Mouse (Mus musculus): Measurements from ENCODE around the gene Ccdc183. TPM values are rescaled to one million over a fixed set of nuclear protein-coding genes. Genes with fewer than 3 reads are reported as not detected.

Gene Ccdc183
- polyA plus RNA-seq, 1 experiment from 2014 or later: 0.32 TPM

GRCm38 (mm10) chr2:25620386-25620785, 2.9 kb upstream of the Ccdc183 start:
- ATAC-seq (replicated peaks; ENCODE audit: low FRiP score, low read depth) (no peak), DNase-seq (ENCODE audit: low spot score) (no peak)
- H3K4me1 ChIP-seq (replicated peaks; ENCODE audit: insufficient read depth, low read length): peaks cover 13% of the 10 kb centered on the region
- H3K9ac ChIP-seq (ENCODE audit: low read depth, low read length): no peak overlapping the region
- 0 out of 2 replicates have a peak, but pooled peaks cover 3% of the 10 kb centered on the region for H3K27me3 ChIP-seq (ENCODE audit: insufficient read depth, low read length)
- no peak overlapping the region for H3K27ac ChIP-seq
- WGBS: 67% methylated on average over 6 of the region's 6 CpGs
- H3K9me3 ChIP-seq (replicated peaks; ENCODE audit: low read length): no peaks in the 10 kb centered on the region
- no peak for TF ChIP-seq CTCF (IDR thresholded peaks at IDR 0.05; ENCODE audit: low read depth)
- no peaks in the 10 kb centered on the region for H3K36me3 ChIP-seq (ENCODE audit: insufficient read depth, low read length)
- H3K4me3 ChIP-seq (replicated peaks; ENCODE audit: low read depth, low read length): no peak overlapping the region
- H3K4me2 ChIP-seq (ENCODE audit: low read length): no peak overlapping the region

DNA sequence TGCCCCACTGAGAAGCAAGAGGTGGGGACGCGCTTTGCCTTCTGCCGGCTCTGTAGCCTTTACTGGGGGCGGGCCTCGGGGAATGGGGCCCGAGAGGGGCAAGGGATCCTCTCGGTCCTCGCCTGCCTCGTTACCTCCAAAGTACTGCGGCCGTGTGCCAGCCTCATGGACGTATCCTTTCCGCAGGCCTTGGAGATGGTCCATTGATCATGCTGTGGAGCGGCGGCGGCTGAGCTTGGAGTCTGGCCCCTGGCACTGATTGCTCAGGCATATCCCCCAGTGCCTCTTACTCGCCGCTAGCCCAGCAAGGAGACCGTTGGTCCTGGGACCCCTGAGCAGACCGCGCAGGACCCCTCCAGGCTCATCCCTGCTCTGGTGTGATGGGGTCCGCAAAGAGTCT, 1.1 kb downstream of the Ccdc183 start:
- no peak for TF ChIP-seq CTCF (IDR thresholded peaks at IDR 0.05; ENCODE audit: low read depth)
- no peak overlapping the region for H3K27ac ChIP-seq
- H3K9me3 ChIP-seq (replicated peaks; ENCODE audit: low read length): no peaks in the 10 kb centered on the region
- 0 out of 2 replicates have a peak, but pooled peaks cover 3% of the 10 kb centered on the region for H3K27me3 ChIP-seq (ENCODE audit: insufficient read depth, low read length)
- 9% methylated on average over 22 of the region's 22 CpGs for WGBS
- H3K4me2 ChIP-seq (ENCODE audit: low read length): peak overlapping the region; percentile 45
- DNase-seq (ENCODE audit: low spot score) (no peak), ATAC-seq (replicated peaks; ENCODE audit: low FRiP score, low read depth) (no peak)
- H3K4me3 ChIP-seq (replicated peaks; ENCODE audit: low read depth, low read length): 0 out of 2 replicates have a peak overlapping the region, but pooled peaks have one; percentile 7
- no peak overlapping the region for H3K9ac ChIP-seq (ENCODE audit: low read depth, low read length)
- no peaks in the 10 kb centered on the region for H3K36me3 ChIP-seq (ENCODE audit: insufficient read depth, low read length)
- H3K4me1 ChIP-seq (replicated peaks; ENCODE audit: insufficient read depth, low read length): peaks cover 13% of the 10 kb centered on the region

DNA sequence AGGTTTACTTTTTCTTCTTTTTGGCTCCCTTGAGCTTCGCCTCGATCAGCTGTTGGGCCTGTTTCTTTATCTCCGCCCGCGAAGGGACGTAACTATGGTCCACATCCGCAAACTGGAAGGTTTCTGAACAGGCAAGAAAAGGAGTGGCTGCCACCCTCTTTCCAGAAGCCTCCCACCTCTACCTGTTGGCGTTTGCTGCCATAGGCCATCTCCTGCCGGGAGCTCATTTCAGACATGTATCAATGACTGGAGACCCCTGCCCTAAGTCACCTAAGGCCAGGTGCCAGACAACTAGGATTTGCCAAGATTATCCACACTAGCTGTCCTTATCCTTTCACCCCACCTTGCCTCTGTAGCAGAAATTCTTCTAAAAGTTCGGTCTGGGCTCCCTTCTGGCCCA, 8.8 kb downstream of the Ccdc183 start:
- Histone ChIP-seq H3K27ac (no peak overlapping the region), H3K4me1 (replicated peaks; ENCODE audit: insufficient read depth, low read length) (peaks cover 9% of the 10 kb centered on the region), H3K36me3 (ENCODE audit: insufficient read depth, low read length) (no peaks in the 10 kb centered on the region), H3K27me3 (ENCODE audit: insufficient read depth, low read length) (no peaks in the 10 kb centered on the region), H3K9ac (ENCODE audit: low read depth, low read length) (peak overlapping the region; percentile 98; the same call in 1 of the 2 replicates), H3K4me3 (replicated peaks; ENCODE audit: low read depth, low read length) (peak overlapping the region; percentile 94), H3K4me2 (ENCODE audit: low read length) (peak overlapping the region; percentile 70), H3K9me3 (replicated peaks; ENCODE audit: low read length) (no peaks in the 10 kb centered on the region)
- no peak for DNase-seq (ENCODE audit: low spot score)
- ATAC-seq (replicated peaks; ENCODE audit: low FRiP score, low read depth): 0 out of 2 replicates have a peak, but pooled peaks have one; percentile 7
- 62% methylated on average over 10 of the region's 10 CpGs for WGBS
- no peak for TF ChIP-seq CTCF (IDR thresholded peaks at IDR 0.05; ENCODE audit: low read depth)

DNA sequence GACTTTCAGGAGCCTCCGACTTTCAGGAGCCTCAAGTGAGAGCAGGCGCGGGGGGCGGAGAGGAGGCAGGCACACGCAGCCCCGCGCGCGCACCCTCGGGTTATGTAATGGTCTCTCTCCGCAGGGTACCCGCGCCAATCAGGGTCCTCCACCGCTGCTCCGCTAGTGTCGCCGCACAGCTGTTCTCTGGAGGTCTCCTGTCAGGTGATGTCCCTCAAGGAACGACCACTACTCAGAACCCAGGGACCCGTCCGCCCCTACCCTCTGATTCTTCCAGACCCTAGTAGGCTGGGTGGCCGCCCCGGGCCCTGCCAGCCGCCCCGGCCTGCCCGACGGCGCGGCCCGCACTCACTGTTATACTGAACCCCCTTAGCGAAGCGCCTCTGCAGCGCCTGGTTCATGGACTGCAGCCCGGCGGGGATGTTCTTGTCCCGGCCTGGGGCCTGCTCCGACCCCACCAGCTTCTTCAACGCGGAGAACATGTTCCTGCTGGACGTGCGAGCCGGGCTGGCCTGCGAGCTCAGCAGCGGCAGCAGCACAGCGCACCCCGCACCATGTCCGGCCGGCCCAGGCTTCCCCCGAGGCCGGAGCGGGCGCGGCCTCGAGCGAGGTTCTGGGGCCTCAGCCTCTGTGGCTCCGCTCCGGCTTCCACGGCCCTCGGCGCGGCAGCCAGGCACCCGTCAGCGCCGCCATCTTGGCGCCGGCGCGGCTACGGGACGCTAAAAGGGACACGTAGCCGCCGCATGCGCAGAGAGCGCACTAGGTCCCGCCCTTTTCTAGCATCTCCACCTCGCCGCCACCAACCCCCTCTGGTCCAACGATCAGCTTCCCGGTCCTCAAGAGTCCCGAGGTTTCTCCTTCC, 9.5 kb downstream of the Ccdc183 start, which contains the start of gene Rabl6:
Rabl6 (minus strand) TSS at position 761 of the 862 bp plus-strand sequence.
- no peaks in the 10 kb centered on the region for H3K27me3 ChIP-seq (ENCODE audit: insufficient read depth, low read length)
- H3K27ac ChIP-seq: peak within 1 kb of the TSS; percentile 95
- no peaks in the 10 kb centered on the region for H3K36me3 ChIP-seq (ENCODE audit: insufficient read depth, low read length)
- under 1% methylated on average over 80 of the region's 80 CpGs for WGBS
- peak within 1 kb of the TSS; percentile 70 for H3K4me2 ChIP-seq (ENCODE audit: low read length)
- H3K4me1 ChIP-seq (replicated peaks; ENCODE audit: insufficient read depth, low read length): peaks cover 9% of the 10 kb centered on the region
- DNase-seq (ENCODE audit: low spot score): peak; percentile 94
- peak within 1 kb of the TSS; percentile 94 for H3K4me3 ChIP-seq (replicated peaks; ENCODE audit: low read depth, low read length)
- peak within 1 kb of the TSS; percentile 98 for H3K9ac ChIP-seq (ENCODE audit: low read depth, low read length)
- no peak for TF ChIP-seq CTCF (IDR thresholded peaks at IDR 0.05; ENCODE audit: low read depth)
- H3K9me3 ChIP-seq (replicated peaks; ENCODE audit: low read length): no peaks in the 10 kb centered on the region
- ATAC-seq (replicated peaks; ENCODE audit: low FRiP score, low read depth): peak; percentile 87

- 90% methylated on average over 5 of the region's 5 CpGs for WGBS
- Histone ChIP-seq H3K27ac (no peak overlapping the region), H3K27me3 (ENCODE audit: insufficient read depth, low read length) (no peaks in the 10 kb centered on the region), H3K36me3 (ENCODE audit: insufficient read depth, low read length) (peaks cover 42% of the 10 kb centered on the region), H3K4me2 (ENCODE audit: low read length) (no peak overlapping the region), H3K4me1 (replicated peaks; ENCODE audit: insufficient read depth, low read length) (peaks cover 3% of the 10 kb centered on the region; the same call in 1 of the 2 replicates), H3K9ac (ENCODE audit: low read depth, low read length) (no peak overlapping the region), H3K4me3 (replicated peaks; ENCODE audit: low read depth, low read length) (no peak overlapping the region), H3K9me3 (replicated peaks; ENCODE audit: low read length) (no peaks in the 10 kb centered on the region)
- no peak for TF ChIP-seq CTCF (IDR thresholded peaks at IDR 0.05; ENCODE audit: low read depth)
- no peak for ATAC-seq (replicated peaks; ENCODE audit: low FRiP score, low read depth)
- DNase-seq (ENCODE audit: low spot score): no peak
Observed at GRCm38 (mm10) chr2:25602526-25602925, 15.0 kb downstream of the Ccdc183 start.

DNA sequence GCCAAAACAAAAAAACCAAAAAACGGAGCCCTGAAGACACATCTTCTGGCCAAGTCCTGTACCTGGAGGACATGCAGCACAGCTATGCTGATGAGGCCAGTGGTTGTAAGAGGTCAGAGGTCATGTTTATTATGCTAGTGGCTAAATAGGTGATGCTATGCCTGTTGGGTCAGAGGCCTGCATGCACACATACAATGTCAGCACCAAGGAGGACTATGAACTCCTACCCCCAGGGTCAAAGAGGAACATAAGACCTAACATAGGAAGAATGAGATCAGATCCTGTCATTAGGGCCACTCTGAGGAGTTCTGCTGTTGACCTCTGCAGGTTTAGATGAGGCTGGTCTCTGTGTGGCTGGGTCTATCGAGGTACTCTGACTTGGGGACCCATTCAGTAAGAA, 17.4 kb downstream of the Ccdc183 start:
- WGBS: 78% methylated on average over 2 of the region's 2 CpGs
- Histone ChIP-seq H3K27me3 (ENCODE audit: insufficient read depth, low read length) (no peaks in the 10 kb centered on the region), H3K9me3 (replicated peaks; ENCODE audit: low read length) (no peaks in the 10 kb centered on the region), H3K36me3 (ENCODE audit: insufficient read depth, low read length) (peaks cover 66% of the 10 kb centered on the region), H3K4me3 (replicated peaks; ENCODE audit: low read depth, low read length) (no peak overlapping the region), H3K9ac (ENCODE audit: low read depth, low read length) (no peak overlapping the region), H3K4me2 (ENCODE audit: low read length) (no peak overlapping the region), H3K4me1 (replicated peaks; ENCODE audit: insufficient read depth, low read length) (no peaks in the 10 kb centered on the region), H3K27ac (no peak overlapping the region)
- ATAC-seq (replicated peaks; ENCODE audit: low FRiP score, low read depth) (0 out of 2 replicates have a peak, but pooled peaks have one; percentile 18), DNase-seq (ENCODE audit: low spot score) (no peak)
- no peak for TF ChIP-seq CTCF (IDR thresholded peaks at IDR 0.05; ENCODE audit: low read depth)

Data from kidney, postnatal 0 days (tissue).